Mouse (Mus musculus) G1E (cell line): Measurements from ENCODE around the gene Glrx2. TPM values are rescaled to one million over a fixed set of nuclear protein-coding genes. Genes with fewer than 3 reads are reported as not detected.

ENCODE experiments used
- ATAC-seq: 2 replicates; pipeline ENCODE4 v1.8.0; 2016; ENCODE audit warnings: mild to moderate bottlenecking; ENCODE audit not compliant: insufficient number of reproducible peaks, poor library complexity, low FRiP score, severe bottlenecking; ENCODE audit errors: extremely low read depth
- DNase-seq: peaks from one replicate; pipeline ENCODE4 v3.0.0; 2012; ENCODE audit warnings: low spot score
- H3K27me3 ChIP-seq: 2 replicates; pipeline ENCODE4 v1.6.1; 2012; ENCODE audit warnings: mild to moderate bottlenecking, low read length, inconsistent platforms; ENCODE audit not compliant: insufficient read depth
- H3K36me3 ChIP-seq: replicated peaks from 2 replicates; pipeline ENCODE3; 2012; ENCODE audit warnings: mild to moderate bottlenecking, inconsistent platforms
- H3K4me1 ChIP-seq: 2 replicates; pipeline ENCODE4 v1.6.1; 2012; ENCODE audit warnings: low read depth, low read length, inconsistent platforms, mixed read lengths; ENCODE audit not compliant: insufficient read depth
- H3K4me3 ChIP-seq: 2 replicates; pipeline ENCODE4 v1.5.1; 2012; ENCODE audit warnings: low read depth, mild to moderate bottlenecking, inconsistent platforms, low read length, moderate library complexity, mixed read lengths
- H3K9me3 ChIP-seq: replicated peaks from 2 replicates; pipeline ENCODE4 v1.6.1; 2012; ENCODE audit warnings: inconsistent platforms
- CTCF ChIP-seq: IDR thresholded peaks from 2 replicates; pipeline ENCODE4 v1.5.1; 2012; ENCODE audit warnings: low read depth, low read length, inconsistent platforms, mixed read lengths
- POLR2AphosphoS5 ChIP-seq: IDR thresholded peaks from 2 replicates; pipeline ENCODE4 v1.6.1; 2012; ENCODE audit warnings: low read depth, low read length, inconsistent platforms; ENCODE audit not compliant: insufficient replicate concordance
- TAL1 ChIP-seq: conservative IDR thresholded peaks from 2 replicates; pipeline ENCODE4 v1.6.1; 2012; ENCODE audit warnings: low read depth, low read length, inconsistent platforms, mixed read lengths
- polyA plus RNA-seq: library from polyadenylated mRNA; stranded (reverse); fragments of >175 nt; gene quantifications from 2 replicates; pipeline ENCODE4 v1.2.3, GENCODE M21; 2012
- total RNA-seq, 2 experiments: library from RNA; stranded (forward) in 1 of 2; stranded (reverse) in 1 of 2; fragments of 200-1000 nt in 1 of 2; fragments of >200 nt in 1 of 2; fragmentation: Nextera tagmentation in 1 of 2; gene quantifications; 2 replicates each; pipeline ENCODE4 v1.2.3; 2014 to 2017

Gene Glrx2
- total and polyA plus RNA-seq, 3 experiments, result 41.4 to 173 (median 107) TPM

GRCm38 (mm10) chr1:143777558-143778218 is 61.5 kb downstream of the Glrx2 start:
- TF ChIP-seq TAL1 (no peak), POLR2AphosphoS5 (0 out of 2 replicates have a peak, but pooled peaks have one; percentile 72)
- no peaks in the 10 kb centered on the region for H3K9me3 ChIP-seq
- ATAC-seq, result peak; percentile 19
- H3K27me3 ChIP-seq, result no peaks in the 10 kb centered on the region
- peak overlapping the region; percentile 74 for H3K4me3 ChIP-seq
- peaks cover 51% of the 10 kb centered on the region for H3K4me1 ChIP-seq
- peak; percentile 56 for DNase-seq
- H3K36me3 ChIP-seq, result peaks cover 26% of the 10 kb centered on the region

GRCm38 (mm10) chr1:143788584-143789227 is 72.6 kb downstream of the Glrx2 start:
- no peak for TF ChIP-seq TAL1
- TF ChIP-seq CTCF, result peak; percentile 98
- TF ChIP-seq POLR2AphosphoS5, result no peak
- Histone ChIP-seq H3K36me3 (peaks cover 72% of the 10 kb centered on the region), H3K9me3 (no peaks in the 10 kb centered on the region), H3K4me3 (no peak overlapping the region), H3K27me3 (no peaks in the 10 kb centered on the region), H3K4me1 (peaks cover 13% of the 10 kb centered on the region)
- DNase-seq, result no peak
- peak; percentile 61 for ATAC-seq

Other genes with a start within 250 kb of the Glrx2 start
- gene B3galt2, start 75.7 kb upstream of the Glrx2 start, total RNA-seq (2014; fragmentation: Nextera tagmentation), result not detected in 2 replicates
- gene B3galt2, start 75.7 kb upstream of the Glrx2 start, total RNA-seq (2017), result 0.12 and 0.16 TPM in 2 replicates
- not detected in 2 replicates for gene B3galt2, start 75.7 kb upstream of the Glrx2 start, polyA plus RNA-seq
- gene Cdc73, start 13.4 kb upstream of the Glrx2 start, total RNA-seq (2014; fragmentation: Nextera tagmentation), result 263 and 288 TPM in 2 replicates
- gene Cdc73, start 13.4 kb upstream of the Glrx2 start, total RNA-seq (2017), result 21.5 and 29.0 TPM in 2 replicates
- 13.0 and 14.2 TPM in 2 replicates for gene Cdc73, start 13.4 kb upstream of the Glrx2 start, polyA plus RNA-seq
- gene Trove2, start 60.7 kb downstream of the Glrx2 start, total RNA-seq (2014; fragmentation: Nextera tagmentation), result 9.9 and 11.6 TPM in 2 replicates
- 13.2 and 14.2 TPM in 2 replicates for gene Trove2, start 60.7 kb downstream of the Glrx2 start, total RNA-seq (2017)
- gene Trove2, start 60.7 kb downstream of the Glrx2 start, polyA plus RNA-seq, result 0.21 and 0.25 TPM in 2 replicates
- 171 and 188 TPM in 2 replicates for gene Uchl5, start 60.9 kb downstream of the Glrx2 start, total RNA-seq (2014; fragmentation: Nextera tagmentation)
- 165 and 220 TPM in 2 replicates for gene Uchl5, start 60.9 kb downstream of the Glrx2 start, total RNA-seq (2017)
- 206 and 243 TPM in 2 replicates for gene Uchl5, start 60.9 kb downstream of the Glrx2 start, polyA plus RNA-seq